Mouse (Mus musculus) hindbrain, embryonic 10.5 days (tissue): ENCODE data around the gene Minos1. TPM values are rescaled to one million over a fixed set of nuclear protein-coding genes. Genes with fewer than 3 reads are reported as not detected.
A peak's percentile ranks its signal among the peaks of the same experiment; 100 is the strongest.

Experiments
- DNase-seq: peaks from one replicate; pipeline ENCODE4 v3.0.0-alpha.2; 2017; ENCODE audit warnings: low spot score
- H3K27ac ChIP-seq: fragments of 300-500 bp; sonication (generic); 2 replicates; pipeline ENCODE4 v1.5.1; 2016; ENCODE audit warnings: mild to moderate bottlenecking, moderate library complexity
- H3K27me3 ChIP-seq: fragments of 300-500 bp; sonication (generic); 2 replicates; pipeline ENCODE4 v1.6.1; 2016; ENCODE audit warnings: mild to moderate bottlenecking; ENCODE audit not compliant: poor library complexity, insufficient read depth, severe bottlenecking
- H3K36me3 ChIP-seq: fragments of 300-500 bp; sonication (generic); 2 replicates; pipeline ENCODE4 v1.6.1; 2016; ENCODE audit warnings: mild to moderate bottlenecking, moderate library complexity
- H3K4me1 ChIP-seq: fragments of 300-500 bp; sonication (generic); replicated peaks from 2 replicates; pipeline ENCODE4 v1.6.1; 2016; ENCODE audit warnings: mild to moderate bottlenecking
- H3K4me3 ChIP-seq: fragments of 300-500 bp; sonication (generic); 2 replicates; pipeline ENCODE4 v1.5.1; 2016; ENCODE audit warnings: mild to moderate bottlenecking, moderate library complexity
- H3K9me3 ChIP-seq: fragments of 300-500 bp; sonication (generic); 2 replicates; pipeline ENCODE4 v1.6.1; 2016; ENCODE audit warnings: mild to moderate bottlenecking, moderate library complexity
- whole genome bisulfite sequencing: fragments of 180-500 bp; shearing (Covaris S2); methylation state at CpG from one replicate; pipeline ENCODE4 v1.1.7; 2016; 5-methylcytosine and 5-hydroxymethylcytosine counted together
- polyA plus RNA-seq: library from polyadenylated mRNA; unstranded; fragments of >200 nt; fragmentation: Nextera tagmentation; extraction: Ambion mirVana; gene quantifications from 2 replicates; pipeline ENCODE4 v1.2.1, GENCODE M21; 2016

The Minos1 gene
- polyA plus RNA-seq, 1 experiment from 2014 or later = 428 TPM

GRCm38 (mm10) chr4:139165259-139165658 is 34.3 kb upstream of the Minos1 start:
- H3K27me3 ChIP-seq = no peaks in the 10 kb centered on the region
- H3K36me3 ChIP-seq = no peaks in the 10 kb centered on the region
- 83% methylated on average over 8 of the region's 8 CpGs for WGBS
- H3K9me3 ChIP-seq = no peaks in the 10 kb centered on the region
- no peak overlapping the region for H3K4me3 ChIP-seq
- H3K4me1 ChIP-seq = peaks cover 12% of the 10 kb centered on the region
- DNase-seq = no peak
- H3K27ac ChIP-seq = no peak overlapping the region

GRCm38 (mm10) chr4:139164082-139164481 is 33.2 kb upstream of the Minos1 start:
- no peak overlapping the region for H3K27ac ChIP-seq
- H3K4me1 ChIP-seq = no peaks in the 10 kb centered on the region
- no peak for DNase-seq
- H3K9me3 ChIP-seq = no peaks in the 10 kb centered on the region
- H3K36me3 ChIP-seq = no peaks in the 10 kb centered on the region
- H3K4me3 ChIP-seq = no peak overlapping the region
- no peaks in the 10 kb centered on the region for H3K27me3 ChIP-seq
- 88% methylated on average over 6 of the region's 6 CpGs for WGBS

- Histone ChIP-seq H3K36me3 (no peaks in the 10 kb centered on the region), H3K27ac (no peak overlapping the region), H3K27me3 (no peaks in the 10 kb centered on the region), H3K9me3 (no peaks in the 10 kb centered on the region), H3K4me1 (no peaks in the 10 kb centered on the region), H3K4me3 (no peak overlapping the region)
- DNase-seq = no peak
- 74% methylated on average over 2 of the region's 2 CpGs for WGBS
These were observed 30.2 kb upstream of the Minos1 start for GRCm38 (mm10) chr4:139161076-139161475.

- Histone ChIP-seq H3K27me3 (no peaks in the 10 kb centered on the region), H3K36me3 (no peaks in the 10 kb centered on the region), H3K4me3 (no peak overlapping the region), H3K27ac (no peak overlapping the region), H3K9me3 (no peaks in the 10 kb centered on the region), H3K4me1 (no peaks in the 10 kb centered on the region)
- WGBS = 90% methylated on average over 14 of the region's 14 CpGs
- DNase-seq = no peak
These were observed 27.4 kb upstream of the Minos1 start for GRCm38 (mm10) chr4:139158350-139158749.

- H3K36me3 ChIP-seq = no peaks in the 10 kb centered on the region
- H3K27me3 ChIP-seq = no peaks in the 10 kb centered on the region
- no peaks in the 10 kb centered on the region for H3K9me3 ChIP-seq
- H3K4me3 ChIP-seq = no peak overlapping the region
- H3K27ac ChIP-seq = no peak overlapping the region
- H3K4me1 ChIP-seq = no peaks in the 10 kb centered on the region
- no peak for DNase-seq
- 88% methylated on average over 6 of the region's 6 CpGs for WGBS
These were observed 25.6 kb upstream of the Minos1 start for GRCm38 (mm10) chr4:139156538-139156937.

- no peak overlapping the region for H3K4me3 ChIP-seq
- WGBS = 79% methylated on average over 20 of the region's 20 CpGs
- no peaks in the 10 kb centered on the region for H3K4me1 ChIP-seq
- H3K9me3 ChIP-seq = 0 out of 2 replicates have a peak, but pooled peaks cover 8% of the 10 kb centered on the region
- no peak for DNase-seq
- H3K27ac ChIP-seq = no peak overlapping the region
- no peaks in the 10 kb centered on the region for H3K27me3 ChIP-seq
- H3K36me3 ChIP-seq = no peaks in the 10 kb centered on the region
These were observed 23.8 kb upstream of the Minos1 start for GRCm38 (mm10) chr4:139154576-139155307.

GRCm38 (mm10) chr4:139151370-139151769 is 20.5 kb upstream of the Minos1 start:
- Histone ChIP-seq H3K27me3 (no peaks in the 10 kb centered on the region), H3K4me3 (no peak overlapping the region), H3K36me3 (no peaks in the 10 kb centered on the region), H3K4me1 (no peaks in the 10 kb centered on the region), H3K27ac (no peak overlapping the region), H3K9me3 (peaks cover 30% of the 10 kb centered on the region)
- DNase-seq = no peak
- 65% methylated on average over 6 of the region's 6 CpGs for WGBS

- Histone ChIP-seq H3K4me1 (peaks cover 5% of the 10 kb centered on the region; the same call in 1 of the 2 replicates), H3K27ac (no peak overlapping the region), H3K36me3 (no peaks in the 10 kb centered on the region), H3K4me3 (no peak overlapping the region), H3K9me3 (peaks cover 32% of the 10 kb centered on the region), H3K27me3 (no peaks in the 10 kb centered on the region)
- WGBS = 83% methylated on average over 5 of the region's 5 CpGs
- DNase-seq = no peak
These were observed 15.8 kb upstream of the Minos1 start for GRCm38 (mm10) chr4:139146760-139147159.

GRCm38 (mm10) chr4:139145156-139145555 is 14.2 kb upstream of the Minos1 start:
- H3K4me1 ChIP-seq = peaks cover 5% of the 10 kb centered on the region; the same call in 1 of the 2 replicates
- peaks cover 24% of the 10 kb centered on the region for H3K9me3 ChIP-seq
- no peaks in the 10 kb centered on the region for H3K27me3 ChIP-seq
- H3K27ac ChIP-seq = no peak overlapping the region
- no peaks in the 10 kb centered on the region for H3K36me3 ChIP-seq
- DNase-seq = peak; percentile 31
- no peak overlapping the region for H3K4me3 ChIP-seq
- WGBS = 88% methylated on average over 11 of the region's 11 CpGs

GRCm38 (mm10) chr4:139144577-139144976 is 13.7 kb upstream of the Minos1 start:
- WGBS = 80% methylated on average over 4 of the region's 4 CpGs
- H3K27ac ChIP-seq = no peak overlapping the region
- DNase-seq = no peak

GRCm38 (mm10) chr4:139142985-139143384 is 12.1 kb upstream of the Minos1 start:
- H3K27ac ChIP-seq = peak overlapping the region; percentile 67
- H3K4me3 ChIP-seq = peak overlapping the region; percentile 16; the same call in 1 of the 2 replicates
- DNase-seq = peak; percentile 51
- H3K9me3 ChIP-seq = peaks cover 9% of the 10 kb centered on the region
- no peaks in the 10 kb centered on the region for H3K27me3 ChIP-seq
- peaks cover 5% of the 10 kb centered on the region; the same call in 1 of the 2 replicates for H3K4me1 ChIP-seq
- H3K36me3 ChIP-seq = no peaks in the 10 kb centered on the region
- WGBS = 27% methylated on average over 9 of the region's 9 CpGs

More at GRCm38 (mm10) chr4:139144577-139144976, 13.7 kb upstream of the Minos1 start:
- Histone ChIP-seq H3K4me3 (no peak overlapping the region), H3K36me3 (no peaks in the 10 kb centered on the region), H3K4me1 (peaks cover 5% of the 10 kb centered on the region; the same call in 1 of the 2 replicates), H3K27me3 (no peaks in the 10 kb centered on the region), H3K9me3 (peaks cover 24% of the 10 kb centered on the region)

- H3K36me3 ChIP-seq = no peaks in the 10 kb centered on the region
- no peak overlapping the region for H3K27ac ChIP-seq
- 0 out of 2 replicates have a peak, but pooled peaks cover 2% of the 10 kb centered on the region for H3K9me3 ChIP-seq
- no peaks in the 10 kb centered on the region for H3K27me3 ChIP-seq
- no peak for DNase-seq
- 75% methylated on average over 6 of the region's 6 CpGs for WGBS
- no peak overlapping the region for H3K4me3 ChIP-seq
- peaks cover 5% of the 10 kb centered on the region; the same call in 1 of the 2 replicates for H3K4me1 ChIP-seq
These were observed 10.9 kb upstream of the Minos1 start for GRCm38 (mm10) chr4:139141785-139142184.

GRCm38 (mm10) chr4:139140267-139140666 is 9.4 kb upstream of the Minos1 start:
- no peak overlapping the region for H3K27ac ChIP-seq
- H3K4me1 ChIP-seq = peaks cover 5% of the 10 kb centered on the region; the same call in 1 of the 2 replicates
- H3K36me3 ChIP-seq = no peaks in the 10 kb centered on the region
- no peaks in the 10 kb centered on the region for H3K27me3 ChIP-seq
- DNase-seq = no peak
- 0 out of 2 replicates have a peak, but pooled peaks cover 9% of the 10 kb centered on the region for H3K9me3 ChIP-seq
- WGBS = 76% methylated on average over 2 of the region's 2 CpGs
- no peak overlapping the region for H3K4me3 ChIP-seq
